Mouse (Mus musculus) megakaryocyte, embryonic 14.5 days (primary cell): ENCODE results near the gene Cdca7l. TPM values are rescaled to one million over a fixed set of nuclear protein-coding genes. Genes with fewer than 3 reads are reported as not detected.

Source experiments
- H3K27me3 ChIP-seq: replicated peaks from 2 replicates; pipeline ENCODE3; 2012; ENCODE audit warnings: inconsistent platforms
- H3K36me3 ChIP-seq: replicated peaks from 2 replicates; pipeline ENCODE3; 2012; ENCODE audit warnings: low read length, inconsistent platforms, mixed read lengths
- H3K4me1 ChIP-seq: 2 replicates; pipeline ENCODE4 v1.6.1; 2012; ENCODE audit warnings: inconsistent platforms
- H3K4me3 ChIP-seq: replicated peaks from 2 replicates; pipeline ENCODE3; 2012; ENCODE audit warnings: moderate library complexity, mild to moderate bottlenecking, inconsistent platforms
- H3K9me3 ChIP-seq: 2 replicates; pipeline ENCODE4 v1.6.1; 2012; ENCODE audit warnings: inconsistent platforms
- FLI1 ChIP-seq: IDR thresholded peaks from 2 replicates; pipeline ENCODE4 v1.6.1; 2012; ENCODE audit warnings: low read length, inconsistent platforms, mixed read lengths
- GATA1 ChIP-seq: IDR thresholded peaks from 3 replicates; pipeline ENCODE4 v1.6.1; 2012; ENCODE audit warnings: mixed read lengths, low read length, inconsistent platforms, borderline replicate concordance
- polyA plus RNA-seq: library from polyadenylated mRNA; stranded (reverse); fragments of >175 nt; gene quantifications from 2 replicates; pipeline ENCODE4 v1.2.3, GENCODE M21; 2012; ENCODE audit warnings: low replicate concordance; ENCODE audit not compliant: insufficient read depth

Gene Cdca7l
- polyA plus RNA-seq, 1 experiment = 4.1 TPM

DNA sequence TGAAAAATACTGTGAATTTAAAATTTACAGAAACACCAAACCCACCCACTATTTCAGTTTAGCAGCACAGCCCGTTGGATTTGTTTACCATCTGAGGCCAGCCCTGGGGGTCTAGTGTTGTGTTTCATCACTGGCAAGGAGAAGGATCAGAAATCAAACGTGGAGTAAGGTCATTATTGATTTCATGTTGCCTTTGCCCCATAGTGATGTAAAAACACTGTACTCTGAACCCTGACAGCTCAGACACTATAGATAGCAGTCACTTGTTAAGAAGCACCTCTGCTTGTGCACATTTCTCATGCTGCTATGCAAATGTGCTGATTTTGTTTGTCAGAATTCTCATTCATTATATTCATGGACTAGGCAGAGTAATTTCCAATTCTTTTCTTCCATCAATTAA lies 22.7 kb upstream of the Cdca7l start:
- no peaks in the 10 kb centered on the region for H3K27me3 ChIP-seq
- H3K36me3 ChIP-seq = no peaks in the 10 kb centered on the region
- H3K4me1 ChIP-seq = no peaks in the 10 kb centered on the region
- no peak overlapping the region for H3K4me3 ChIP-seq
- TF ChIP-seq GATA1 = no peak
- no peak for TF ChIP-seq FLI1
- no peaks in the 10 kb centered on the region for H3K9me3 ChIP-seq

- H3K9me3 ChIP-seq = no peaks in the 10 kb centered on the region
- peaks cover 8% of the 10 kb centered on the region for H3K27me3 ChIP-seq
- no peak for TF ChIP-seq FLI1
- TF ChIP-seq GATA1 = no peak
- no peaks in the 10 kb centered on the region for H3K36me3 ChIP-seq
- H3K4me3 ChIP-seq = no peak overlapping the region
- H3K4me1 ChIP-seq = no peaks in the 10 kb centered on the region
These were observed 20.7 kb upstream of the Cdca7l start for GRCm38 (mm10) chr12:117783426-117783825.

GRCm38 (mm10) chr12:117786621-117787020 lies 17.5 kb upstream of the Cdca7l start:
- Histone ChIP-seq H3K4me3 (no peak overlapping the region), H3K36me3 (no peaks in the 10 kb centered on the region), H3K27me3 (peaks cover 10% of the 10 kb centered on the region), H3K9me3 (no peaks in the 10 kb centered on the region), H3K4me1 (no peaks in the 10 kb centered on the region)
- no peak for TF ChIP-seq GATA1
- TF ChIP-seq FLI1 = no peak

GRCm38 (mm10) chr12:117788513-117789011 lies 15.5 kb upstream of the Cdca7l start:
- Histone ChIP-seq H3K4me1 (no peaks in the 10 kb centered on the region), H3K4me3 (no peak overlapping the region), H3K9me3 (no peaks in the 10 kb centered on the region), H3K27me3 (peaks cover 14% of the 10 kb centered on the region), H3K36me3 (no peaks in the 10 kb centered on the region)
- no peak for TF ChIP-seq FLI1

- Histone ChIP-seq H3K4me1 (no peaks in the 10 kb centered on the region), H3K27me3 (peaks cover 14% of the 10 kb centered on the region), H3K4me3 (no peak overlapping the region), H3K36me3 (no peaks in the 10 kb centered on the region), H3K9me3 (no peaks in the 10 kb centered on the region)
- no peak for TF ChIP-seq FLI1
- no peak for TF ChIP-seq GATA1
These were observed 15.1 kb upstream of the Cdca7l start for GRCm38 (mm10) chr12:117789017-117789416.

DNA sequence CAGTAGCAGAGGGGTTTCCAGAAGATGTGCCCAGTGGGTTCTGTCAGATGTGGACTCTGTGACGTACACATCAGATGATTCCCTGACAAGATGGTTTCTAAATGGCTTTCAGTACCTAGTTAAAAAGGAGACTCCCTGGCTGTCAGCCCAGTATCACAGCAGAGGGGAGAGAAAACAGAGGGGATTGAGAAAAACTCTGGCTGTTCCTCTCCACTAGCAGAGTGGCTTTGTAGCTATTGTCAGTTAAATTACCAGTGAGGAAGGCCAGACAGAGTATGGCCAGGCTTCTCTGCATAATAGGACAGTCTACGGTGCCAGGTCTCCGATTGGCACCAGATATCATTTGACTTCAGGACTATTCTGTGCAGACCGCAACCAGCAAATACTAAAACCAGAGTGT lies 8.8 kb upstream of the Cdca7l start:
- H3K4me3 ChIP-seq = no peak overlapping the region
- no peaks in the 10 kb centered on the region for H3K4me1 ChIP-seq
- H3K27me3 ChIP-seq = peaks cover 9% of the 10 kb centered on the region
- H3K9me3 ChIP-seq = no peaks in the 10 kb centered on the region
- H3K36me3 ChIP-seq = no peaks in the 10 kb centered on the region
- no peak for TF ChIP-seq FLI1
- TF ChIP-seq GATA1 = no peak

GRCm38 (mm10) chr12:117805576-117805975 lies 1.5 kb downstream of the Cdca7l start:
- TF ChIP-seq FLI1 = no peak
- TF ChIP-seq GATA1 = no peak
- Histone ChIP-seq H3K4me1 (peaks cover 13% of the 10 kb centered on the region), H3K27me3 (peaks cover 32% of the 10 kb centered on the region), H3K4me3 (no peak overlapping the region), H3K9me3 (peaks cover 7% of the 10 kb centered on the region), H3K36me3 (no peaks in the 10 kb centered on the region)

DNA sequence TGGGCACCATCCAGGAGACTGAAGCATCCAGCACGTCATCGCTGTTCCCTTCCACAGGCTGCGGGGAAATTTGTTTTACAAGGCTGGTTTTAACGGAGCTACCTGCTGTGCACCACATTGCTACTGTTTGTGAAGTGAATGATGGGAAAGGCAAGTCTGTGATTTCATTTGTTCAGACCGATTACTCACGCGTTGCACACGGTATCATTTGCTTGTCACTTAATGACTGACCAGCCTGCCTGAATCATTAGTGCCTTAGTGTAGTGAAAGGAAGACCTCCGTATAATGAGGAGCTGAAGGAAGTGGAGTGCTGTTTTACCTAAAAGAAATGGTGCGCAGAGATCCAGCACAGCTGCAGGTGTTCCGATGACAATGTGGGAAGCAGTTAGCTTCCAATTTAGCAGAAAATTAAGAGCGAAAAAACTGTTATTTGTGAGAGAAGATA lies 1.9 kb downstream of the Cdca7l start:
- TF ChIP-seq GATA1 (no peak), FLI1 (no peak)
- Histone ChIP-seq H3K9me3 (peaks cover 7% of the 10 kb centered on the region), H3K27me3 (peaks cover 32% of the 10 kb centered on the region), H3K4me3 (no peak overlapping the region), H3K36me3 (no peaks in the 10 kb centered on the region), H3K4me1 (peaks cover 16% of the 10 kb centered on the region)

DNA sequence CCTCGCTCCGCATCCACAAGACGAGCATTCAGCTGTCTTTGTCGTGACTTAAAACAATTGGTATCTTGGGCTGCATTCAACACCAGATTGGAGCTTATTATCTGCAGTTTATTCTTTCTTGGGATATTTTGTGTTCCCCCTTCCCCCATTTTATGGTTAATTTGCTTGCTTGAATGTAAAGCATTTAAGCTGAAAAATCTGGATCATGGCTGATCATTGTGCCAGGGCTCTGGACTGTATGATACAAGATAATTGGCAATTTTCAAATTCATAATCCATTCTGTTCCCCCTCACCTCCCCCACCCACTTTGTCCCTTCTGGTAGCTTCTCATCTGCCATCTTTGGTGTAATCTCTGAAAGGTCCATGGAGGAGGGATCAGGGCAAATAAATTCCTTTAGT lies 2.4 kb downstream of the Cdca7l start:
- peaks cover 16% of the 10 kb centered on the region for H3K4me1 ChIP-seq
- H3K36me3 ChIP-seq = no peaks in the 10 kb centered on the region
- H3K27me3 ChIP-seq = peaks cover 32% of the 10 kb centered on the region
- peaks cover 7% of the 10 kb centered on the region for H3K9me3 ChIP-seq
- TF ChIP-seq FLI1 (no peak), GATA1 (no peak)
- H3K4me3 ChIP-seq = no peak overlapping the region

- Histone ChIP-seq H3K9me3 (peaks cover 7% of the 10 kb centered on the region), H3K36me3 (no peaks in the 10 kb centered on the region), H3K4me1 (peaks cover 16% of the 10 kb centered on the region), H3K4me3 (peak overlapping the region; percentile 6), H3K27me3 (peaks cover 32% of the 10 kb centered on the region)
- TF ChIP-seq FLI1 (no peak), GATA1 (no peak)
These were observed 3.5 kb downstream of the Cdca7l start for GRCm38 (mm10) chr12:117807637-117808036.
